Mouse (Mus musculus) bone marrow, adult 2 months (tissue): ENCODE measurements around the gene Grm3. TPM values are rescaled to one million over a fixed set of nuclear protein-coding genes. Genes with fewer than 3 reads are reported as not detected.

ENCODE experiments used
- H3K27ac ChIP-seq: fragments of 200-500 bp; 2 replicates; pipeline ENCODE4 v1.5.1; 2012; ENCODE audit warnings: low read depth, mild to moderate bottlenecking, control low read depth, inconsistent platforms, low read length; ENCODE audit not compliant: control insufficient read depth, poor library complexity, insufficient read depth
- H3K4me1 ChIP-seq: fragments of 200-500 bp; 2 replicates; pipeline ENCODE4 v1.6.1; 2011; ENCODE audit warnings: low read length; ENCODE audit not compliant: control insufficient read depth, insufficient read depth
- H3K4me3 ChIP-seq: fragments of 200-500 bp; replicated peaks from 2 replicates; pipeline ENCODE3; 2011; ENCODE audit warnings: mild to moderate bottlenecking, low read depth, low read length, control low read depth; ENCODE audit not compliant: control insufficient read depth
- CTCF ChIP-seq: fragments of 200-500 bp; IDR thresholded peaks from 2 replicates; pipeline ENCODE4 v1.5.1; 2011; ENCODE audit warnings: low read length, control low read depth; ENCODE audit not compliant: control insufficient read depth, insufficient read depth
- POLR2A ChIP-seq: fragments of 200-500 bp; IDR thresholded peaks from 2 replicates; pipeline ENCODE4 v1.6.1; 2011; ENCODE audit warnings: low read depth, mild to moderate bottlenecking, control low read depth, low read length, borderline replicate concordance; ENCODE audit not compliant: control insufficient read depth
- WGBS: fragments of 180-500 bp; shearing (Covaris S2); methylation state at CpG from one replicate; pipeline ENCODE4 v1.1.7; 2018; 5-methylcytosine and 5-hydroxymethylcytosine counted together
- polyA plus RNA-seq: library from polyadenylated mRNA; stranded (reverse); fragments of >200 nt; gene quantifications from 2 replicates; pipeline ENCODE4 v1.2.4, GENCODE M21; 2011; ENCODE audit warnings: low replicate concordance; ENCODE audit not compliant: missing spikeins, insufficient read depth, insufficient read length

The Grm3 gene
- polyA plus RNA-seq, 1 experiment = 0.82 TPM

DNA sequence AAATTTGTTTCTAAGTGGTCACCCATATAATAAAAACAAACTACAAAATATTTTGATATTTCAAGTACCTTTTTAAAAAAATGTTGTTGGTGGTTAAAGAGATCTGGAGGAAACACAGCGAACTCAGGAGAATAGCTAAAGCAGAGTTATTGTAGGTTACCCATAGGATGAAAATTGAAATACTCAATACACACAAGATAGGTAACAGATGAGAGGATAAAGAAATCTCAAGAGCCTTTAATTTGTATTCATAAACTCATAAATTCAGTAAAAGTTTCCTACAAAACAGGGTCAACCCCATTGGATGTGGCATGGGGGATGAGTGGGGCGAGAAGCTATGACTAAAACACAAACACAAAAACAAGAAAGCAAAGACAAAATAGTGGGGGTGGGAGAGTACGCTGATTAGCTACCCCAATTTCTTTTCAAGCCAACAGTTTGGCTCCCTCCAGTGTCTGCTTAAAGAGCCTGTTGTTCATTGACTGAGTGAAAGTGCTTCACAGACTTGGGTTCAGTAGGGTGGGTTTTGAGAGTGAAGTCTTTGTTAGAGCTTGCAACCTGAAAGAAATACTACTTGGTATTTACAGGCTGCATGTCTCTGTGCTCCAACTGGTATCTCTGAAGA is 21.5 kb downstream of the Grm3 start:
- Histone ChIP-seq H3K4me3 (no peak overlapping the region), H3K27ac (no peak overlapping the region), H3K4me1 (no peaks in the 10 kb centered on the region)
- WGBS = 49% methylated on average over 3 of the region's 3 CpGs
- TF ChIP-seq POLR2A (no peak), CTCF (no peak)

DNA sequence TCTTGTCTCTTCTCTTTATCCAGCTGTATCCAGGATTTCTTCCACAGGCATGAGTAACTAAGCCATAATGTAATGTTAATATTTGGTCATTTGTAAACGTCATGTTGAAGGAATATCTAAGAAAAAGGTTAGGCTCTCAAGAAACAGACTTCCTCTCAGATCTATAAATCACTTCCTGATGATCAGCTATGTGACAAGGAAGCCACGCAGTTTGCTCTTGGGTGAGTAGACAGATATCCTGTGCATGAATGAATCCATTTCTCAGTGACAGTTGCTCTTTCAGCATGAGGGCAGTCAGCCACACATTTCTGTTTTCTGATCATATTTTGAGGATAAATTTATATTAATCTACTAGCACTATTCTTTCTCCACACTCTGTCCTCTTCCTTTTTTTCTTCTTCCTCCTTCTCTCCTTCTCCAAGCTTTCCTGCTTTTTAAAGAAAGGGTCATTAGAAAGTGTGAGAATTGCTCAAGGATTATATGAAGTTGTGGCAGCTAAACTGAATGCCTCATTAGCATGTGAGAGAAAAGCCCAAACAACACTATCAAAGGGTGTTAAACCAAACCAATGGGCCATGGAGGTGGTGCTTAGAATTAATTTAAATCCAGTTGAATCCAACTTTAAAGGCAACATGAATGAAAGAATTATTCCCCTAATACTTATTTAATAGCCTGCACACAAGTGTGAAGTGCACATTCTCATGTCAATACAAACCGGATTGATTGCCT is 22.1 kb downstream of the Grm3 start:
- no peak overlapping the region for H3K4me3 ChIP-seq
- no peaks in the 10 kb centered on the region for H3K4me1 ChIP-seq
- TF ChIP-seq POLR2A = no peak
- WGBS = 16% methylated on average over 3 of the region's 3 CpGs
- H3K27ac ChIP-seq = no peak overlapping the region

DNA sequence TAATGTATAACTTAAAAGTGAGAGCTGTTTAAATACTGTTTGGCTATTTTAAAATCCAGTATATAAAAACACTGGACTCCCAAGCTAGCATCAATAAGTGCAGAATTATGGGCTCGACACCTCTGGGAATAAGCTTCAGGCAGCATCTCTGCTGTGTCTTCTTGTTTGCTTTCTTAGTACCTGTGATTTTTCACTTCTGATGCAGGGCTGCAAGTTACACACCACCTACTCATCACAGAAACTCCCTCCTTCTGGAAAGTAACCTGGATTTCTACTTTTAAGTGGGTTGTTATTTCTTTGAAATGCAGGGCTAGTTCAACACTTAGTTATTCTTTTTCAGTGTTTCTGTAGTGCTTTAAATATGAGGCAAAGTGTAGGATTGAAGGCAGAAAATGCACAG is 32.6 kb downstream of the Grm3 start:
- Histone ChIP-seq H3K27ac (no peak overlapping the region), H3K4me3 (no peak overlapping the region), H3K4me1 (no peaks in the 10 kb centered on the region)
- 67% methylated on average over 1 of the region's 1 CpGs for WGBS
- TF ChIP-seq CTCF (no peak), POLR2A (no peak)

DNA sequence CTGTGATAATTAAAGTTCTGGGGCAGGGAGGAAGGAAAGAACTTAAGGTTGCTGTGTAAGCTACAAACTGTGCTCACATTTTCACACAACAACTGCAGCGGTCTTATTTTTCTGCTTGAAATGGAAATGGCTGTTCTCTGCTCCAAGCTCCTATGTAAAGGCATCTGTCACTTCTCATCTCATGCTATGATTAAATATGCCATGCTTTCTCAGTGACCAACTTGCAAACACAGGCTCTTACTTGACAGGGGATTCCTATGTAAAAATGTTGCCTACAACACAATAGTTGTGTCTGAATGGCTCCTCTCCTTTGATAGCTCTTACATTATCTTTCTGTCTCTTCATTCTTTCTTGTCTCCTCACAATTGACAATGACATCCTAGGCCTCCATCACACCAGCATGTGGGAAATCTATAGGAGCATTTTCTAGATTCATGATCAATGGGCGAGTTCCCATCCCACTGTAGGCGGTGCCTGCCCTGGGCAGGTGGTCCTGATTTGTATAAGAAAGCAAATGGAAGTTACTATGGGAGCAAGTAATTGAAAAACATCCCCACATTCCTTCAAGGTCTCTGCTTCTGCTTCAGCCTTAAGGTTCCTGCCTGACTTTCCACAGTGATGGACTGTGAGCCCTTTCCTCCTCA is 34.2 kb downstream of the Grm3 start:
- TF ChIP-seq POLR2A (no peak), CTCF (no peak)
- WGBS = 60% methylated on average over 3 of the region's 3 CpGs
- Histone ChIP-seq H3K27ac (no peak overlapping the region), H3K4me3 (no peak overlapping the region), H3K4me1 (no peaks in the 10 kb centered on the region)

DNA sequence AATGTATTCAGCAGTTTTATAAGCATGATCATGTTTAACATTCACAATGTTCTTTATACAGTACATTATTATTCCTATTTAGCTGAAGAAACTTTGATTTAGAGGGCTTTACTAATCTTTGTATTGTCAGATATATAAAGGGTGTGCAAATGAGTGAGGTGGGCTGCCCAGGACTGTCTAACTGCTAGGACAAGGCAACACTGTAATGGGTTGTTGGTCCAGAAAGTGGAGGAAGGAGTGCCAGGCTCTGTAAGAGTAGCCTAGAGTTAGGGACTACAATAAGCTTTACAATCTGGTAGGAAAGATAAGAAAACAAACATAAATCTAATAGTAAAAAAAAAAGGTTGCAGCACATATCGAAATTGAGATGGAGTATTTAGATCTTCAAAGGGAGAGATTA is 34.8 kb downstream of the Grm3 start:
- H3K4me3 ChIP-seq = no peak overlapping the region
- H3K27ac ChIP-seq = no peak overlapping the region
- TF ChIP-seq POLR2A = no peak
- no peak for TF ChIP-seq CTCF
- no peaks in the 10 kb centered on the region for H3K4me1 ChIP-seq
- WGBS = 15% methylated on average over 1 of the region's 1 CpGs

DNA sequence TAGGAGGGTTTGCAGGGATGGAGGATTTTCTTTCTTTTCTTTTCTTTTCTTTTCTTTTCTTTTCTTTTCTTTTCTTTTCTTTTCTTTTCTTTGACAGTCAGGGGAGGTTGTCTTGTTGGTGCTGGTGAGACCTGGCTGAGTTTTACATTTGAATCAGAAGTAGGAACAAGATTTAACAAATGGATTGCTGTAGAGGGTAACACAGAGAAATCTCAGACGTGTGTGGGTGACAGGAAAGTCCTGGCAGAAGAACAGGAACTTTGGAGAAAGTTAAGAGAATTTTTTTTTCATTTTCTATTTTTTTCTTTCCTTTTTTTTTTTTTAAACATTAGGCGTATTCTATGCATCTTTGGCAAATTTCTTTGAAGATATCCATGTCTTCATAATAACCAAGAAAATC is 41.8 kb downstream of the Grm3 start:
- TF ChIP-seq CTCF (no peak), POLR2A (no peak)
- H3K4me1 ChIP-seq = no peaks in the 10 kb centered on the region
- H3K4me3 ChIP-seq = no peak overlapping the region
- H3K27ac ChIP-seq = no peak overlapping the region
- 60% methylated on average over 2 of the region's 2 CpGs for WGBS

DNA sequence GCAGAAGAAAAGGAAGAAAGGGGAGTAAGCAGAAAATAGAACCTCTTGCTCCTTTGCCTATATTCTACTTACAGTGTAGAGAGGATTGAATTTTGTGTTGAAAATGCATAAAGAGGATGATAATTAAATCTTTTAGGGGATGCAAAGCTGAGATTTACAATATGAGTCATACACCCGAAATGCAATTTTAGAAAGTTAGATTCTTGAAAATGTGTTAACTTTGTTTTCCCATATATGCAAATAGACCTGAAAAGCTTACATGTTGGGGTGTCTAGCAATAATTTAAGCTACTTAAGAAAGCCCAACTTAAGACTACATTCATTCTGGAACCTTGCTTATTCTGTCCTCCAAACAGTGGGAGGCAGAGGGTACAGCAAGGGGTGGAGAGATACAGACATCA is 56.0 kb downstream of the Grm3 start:
- WGBS = 68% methylated on average over 1 of the region's 1 CpGs
- no peak for TF ChIP-seq POLR2A
- no peak for TF ChIP-seq CTCF
- Histone ChIP-seq H3K4me3 (no peak overlapping the region), H3K27ac (no peak overlapping the region), H3K4me1 (no peaks in the 10 kb centered on the region)

DNA sequence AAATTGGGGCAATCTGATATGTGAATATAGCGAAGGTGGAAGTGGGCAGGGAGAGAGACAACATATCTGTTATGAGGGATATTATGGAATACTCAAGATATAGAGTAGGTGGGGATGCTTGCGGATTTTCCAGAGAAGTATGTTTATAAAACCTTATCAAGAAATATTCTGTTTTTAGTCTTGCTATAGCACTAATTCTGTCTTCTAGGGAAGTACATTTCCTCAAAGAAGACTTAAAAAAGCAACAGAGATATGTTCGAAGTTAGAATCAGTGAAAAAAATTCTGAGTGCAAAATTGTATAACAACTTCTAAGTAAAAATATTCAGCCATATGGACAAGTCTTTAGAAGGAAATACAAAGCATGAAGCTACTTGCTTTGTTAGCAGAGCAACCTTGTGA is 61.6 kb downstream of the Grm3 start:
- Histone ChIP-seq H3K27ac (no peak overlapping the region), H3K4me3 (no peak overlapping the region), H3K4me1 (no peaks in the 10 kb centered on the region)
- TF ChIP-seq CTCF (no peak), POLR2A (no peak)
- WGBS = 69% methylated on average over 3 of the region's 3 CpGs
